Mouse (Mus musculus) liver, adult 2 months (tissue): ENCODE results near the gene F7.

ENCODE experiments used
- CTCF ChIP-seq: fragments of 200-500 bp; IDR thresholded peaks from 2 replicates; pipeline ENCODE4 v1.5.1; 2011; ENCODE audit warnings: low read depth, low read length, control low read depth
- POLR2A ChIP-seq: fragments of 200-500 bp; IDR thresholded peaks from 2 replicates; pipeline ENCODE4 v1.6.1; 2011; ENCODE audit warnings: low read length, control low read depth; ENCODE audit not compliant: insufficient read depth; ENCODE audit errors: extremely low read depth

DNA sequence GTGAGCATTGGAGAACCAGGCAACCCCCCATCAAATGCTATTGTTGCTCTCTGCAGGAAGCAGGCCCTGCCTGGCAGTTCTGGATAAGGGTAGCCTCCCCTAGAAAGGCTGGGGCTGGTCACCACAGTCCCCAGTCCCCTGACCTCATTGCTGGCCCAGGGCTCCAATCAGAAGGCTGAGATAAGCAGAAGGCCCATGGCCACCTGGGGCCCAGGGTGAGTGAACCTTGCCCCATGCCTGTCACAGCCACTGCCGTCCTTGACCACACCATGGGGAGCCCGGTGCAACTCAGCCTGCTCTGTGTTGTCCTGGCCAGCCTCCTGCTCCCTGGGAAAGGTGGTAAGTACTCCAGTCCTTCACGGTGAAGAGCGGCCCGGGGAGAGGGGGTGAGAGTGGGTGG is 11.7 kb downstream of the F7 start:
- TF ChIP-seq POLR2A (peak; percentile 88), CTCF (no peak)
